Mouse (Mus musculus) fat pad, adult 2 months (tissue): ENCODE results near the gene Gm20388.

Experiments
- DNase-seq: peaks from one replicate; pipeline ENCODE4 v3.0.0-alpha.2; 2011; ENCODE audit warnings: low read depth, low spot score; ENCODE audit errors: extremely low read depth

Gm20388 gene

DNA sequence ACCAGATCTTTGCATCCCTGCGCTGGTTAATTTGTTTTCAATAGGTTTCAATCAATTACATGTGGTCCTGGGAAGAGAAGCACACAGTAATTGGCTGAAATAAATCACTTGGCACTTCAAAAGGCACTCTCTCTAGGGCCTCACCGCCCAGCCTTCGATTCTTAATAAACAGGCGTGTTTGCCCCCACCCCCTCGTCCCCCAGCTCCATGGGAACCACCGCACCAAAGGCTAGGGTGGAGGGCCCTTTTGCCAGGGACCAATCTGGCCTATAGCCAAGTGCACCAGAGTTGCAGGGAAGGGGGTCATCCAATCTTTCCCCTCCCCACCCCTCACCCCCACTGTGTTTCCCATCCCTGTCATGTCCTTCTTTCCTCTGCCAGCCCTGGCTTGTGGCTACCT is 537.5 kb downstream of the Gm20388 start:
- no peak for DNase-seq

DNA sequence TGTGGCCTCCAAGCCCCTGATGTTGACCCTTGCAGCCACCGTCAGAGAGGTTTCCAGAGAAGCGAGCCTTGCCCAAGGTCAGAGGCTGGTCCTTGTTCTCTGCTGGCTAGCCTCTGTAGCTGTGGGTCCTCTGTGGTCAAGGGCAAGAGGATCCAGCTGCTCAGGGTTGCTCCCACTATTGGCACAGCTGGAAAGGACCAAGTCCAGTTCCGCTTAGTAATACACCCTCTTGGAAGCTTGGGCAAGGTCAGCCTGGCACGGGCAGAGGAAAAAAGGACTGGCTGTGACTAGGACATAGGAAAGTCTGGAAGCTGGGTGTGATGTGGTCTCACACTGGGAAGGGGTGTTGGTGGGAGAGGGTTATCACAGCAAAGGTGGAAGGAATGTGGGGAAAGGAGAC is 538.5 kb downstream of the Gm20388 start:
- no peak for DNase-seq

DNA sequence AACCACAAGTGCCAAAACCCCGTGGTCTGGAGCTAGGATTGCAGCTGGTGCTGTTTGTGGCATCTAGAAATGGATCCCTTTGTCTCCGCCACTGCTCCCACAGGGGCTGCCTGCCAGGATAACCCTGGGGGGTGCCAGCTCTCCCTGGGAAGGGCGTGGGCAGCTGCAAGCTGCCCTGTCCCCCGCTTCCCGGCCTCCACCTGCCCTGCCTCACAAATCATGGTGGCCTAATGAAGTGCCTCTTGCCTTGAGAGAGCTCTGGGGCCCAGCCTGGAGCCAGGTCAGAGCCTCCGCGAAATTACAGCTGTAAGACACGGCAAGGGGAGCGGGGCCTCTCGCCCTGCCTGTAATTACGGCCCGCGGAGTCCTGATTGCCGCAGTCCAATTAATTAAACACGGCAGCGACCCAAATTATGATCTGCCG is 539.0 kb downstream of the Gm20388 start:
- DNase-seq, result no peak

DNA sequence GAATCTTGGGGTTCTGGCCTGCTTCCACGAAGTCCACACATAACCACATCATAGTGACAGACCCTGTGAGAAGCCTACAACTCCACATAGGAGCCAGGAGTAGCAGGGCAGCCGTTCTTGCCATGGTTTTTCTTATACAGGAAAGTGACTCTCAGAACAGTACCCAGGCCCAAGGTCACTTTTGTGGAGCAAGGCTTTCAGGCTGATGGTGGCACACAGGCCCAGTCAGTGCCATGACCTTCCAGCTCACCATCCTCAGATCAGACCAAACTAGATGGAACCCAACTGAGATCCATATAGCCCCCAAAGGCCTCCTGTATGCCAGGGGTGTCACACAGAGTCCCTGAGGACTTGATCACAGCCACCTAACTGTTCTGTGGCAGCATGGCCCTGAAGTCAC is 541.5 kb downstream of the Gm20388 start:
- no peak for DNase-seq

DNA sequence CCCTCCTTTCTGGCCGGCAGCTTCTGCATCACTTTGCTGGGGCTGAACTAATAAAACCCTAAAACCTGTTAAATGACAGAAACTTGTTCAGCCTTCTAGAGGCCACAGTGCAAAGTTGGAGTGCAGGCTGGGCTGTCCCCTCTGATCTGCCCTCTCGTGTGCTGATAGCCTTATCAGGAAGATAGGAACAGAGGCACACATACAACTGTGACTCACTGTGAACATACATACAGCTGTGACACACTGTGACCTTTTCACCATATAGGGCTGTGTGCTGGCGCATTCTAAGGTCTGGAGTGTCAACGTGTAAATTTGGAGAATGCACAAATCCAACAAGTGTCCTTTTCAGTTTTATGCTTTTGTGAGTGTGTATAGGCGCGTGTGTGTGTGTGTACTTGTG is 543.8 kb downstream of the Gm20388 start:
- no peak for DNase-seq

DNA sequence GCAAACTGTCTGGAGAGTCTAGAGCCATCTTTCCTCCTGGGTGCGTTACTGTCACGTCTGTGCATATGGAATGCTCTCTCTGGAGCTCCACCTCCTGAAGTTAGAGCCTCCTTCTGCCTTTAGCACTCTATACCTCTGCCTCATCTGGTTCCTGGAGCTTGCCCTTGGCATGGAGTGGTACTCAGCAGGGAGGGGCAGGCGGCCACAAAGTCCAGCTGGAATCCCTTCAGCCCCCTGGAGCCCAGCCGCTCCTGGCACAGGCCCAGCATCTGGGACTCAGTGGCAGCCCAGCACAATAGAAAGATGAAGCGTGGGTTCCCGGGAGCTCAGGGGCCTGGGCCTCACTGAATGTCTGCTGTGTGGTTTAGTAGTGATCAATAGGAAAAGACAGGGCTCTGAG is 549.7 kb downstream of the Gm20388 start:
- DNase-seq, result no peak

DNA sequence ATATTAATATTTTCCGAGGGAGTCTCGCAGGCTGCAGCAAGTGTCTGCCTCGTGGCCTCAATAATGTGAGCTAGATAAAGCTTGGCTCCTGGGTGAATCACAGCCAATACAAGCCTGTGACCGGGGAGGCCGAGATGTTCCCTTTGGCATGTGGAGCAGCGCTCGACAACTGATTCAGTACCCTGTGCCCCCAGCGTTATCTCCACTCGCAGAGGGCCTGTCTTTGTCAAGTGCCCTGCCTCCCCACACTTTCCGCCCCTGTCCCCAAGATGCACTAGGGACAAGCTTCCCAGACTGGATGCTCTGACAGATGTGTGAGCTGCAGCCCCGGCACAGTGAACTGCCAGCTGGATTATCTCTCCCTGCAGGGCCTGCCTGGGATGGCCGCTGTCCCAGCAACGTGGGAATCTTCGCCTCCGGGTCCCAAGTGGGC is 551.5 kb downstream of the Gm20388 start:
- DNase-seq, result no peak

DNA sequence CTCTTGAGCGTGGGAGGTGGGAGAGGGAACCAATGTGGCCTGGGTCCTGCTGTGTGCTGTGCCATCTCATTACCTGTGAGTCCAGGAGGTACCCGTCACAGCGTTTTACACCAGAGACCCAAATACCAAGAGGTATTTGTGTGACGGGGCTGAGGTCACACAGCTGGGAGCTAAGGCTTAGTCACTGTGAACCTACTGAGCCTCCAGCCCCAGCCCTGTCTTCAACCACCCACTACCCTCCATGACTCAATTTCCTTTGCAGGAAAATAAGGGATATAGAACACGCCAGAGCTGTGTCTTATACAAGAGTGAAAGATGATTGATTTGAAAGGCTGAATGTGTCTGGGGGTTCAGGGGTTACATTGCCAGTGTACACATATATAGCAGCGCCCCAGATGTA is 552.0 kb downstream of the Gm20388 start:
- DNase-seq, result no peak

DNA sequence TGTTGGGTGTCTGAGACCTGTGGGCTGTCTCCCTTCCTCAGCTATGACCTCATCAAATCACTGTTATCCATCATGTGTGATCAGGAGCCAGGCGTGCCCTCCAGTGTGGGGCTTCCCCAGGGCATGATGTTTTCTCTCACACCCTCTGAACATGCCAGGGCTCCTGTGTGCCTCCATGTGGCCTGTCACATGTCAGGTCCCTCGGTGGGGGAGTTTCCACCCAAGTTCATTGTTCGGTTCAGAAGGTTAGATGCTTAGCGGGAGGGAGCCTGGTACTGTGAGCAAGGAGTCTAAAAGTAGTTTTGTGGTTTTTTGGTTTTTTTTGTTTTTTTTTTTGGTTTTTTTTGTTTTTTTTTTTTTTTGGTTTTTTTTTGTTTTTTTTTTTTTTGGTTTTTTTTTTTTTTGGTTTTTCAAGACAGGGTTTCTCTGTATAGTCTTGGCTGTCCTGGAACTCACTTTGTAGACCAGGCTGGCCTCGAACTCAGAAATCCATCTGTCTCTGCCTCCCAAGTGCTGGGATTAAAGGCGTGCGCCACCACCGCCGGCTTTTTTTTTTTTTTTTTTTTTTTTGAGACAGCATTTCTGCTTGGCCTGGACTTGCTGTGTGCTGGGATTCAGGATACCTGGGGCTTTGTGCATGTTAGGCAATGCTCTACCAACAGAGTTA is 553.4 kb downstream of the Gm20388 start:
- DNase-seq, result no peak

DNA sequence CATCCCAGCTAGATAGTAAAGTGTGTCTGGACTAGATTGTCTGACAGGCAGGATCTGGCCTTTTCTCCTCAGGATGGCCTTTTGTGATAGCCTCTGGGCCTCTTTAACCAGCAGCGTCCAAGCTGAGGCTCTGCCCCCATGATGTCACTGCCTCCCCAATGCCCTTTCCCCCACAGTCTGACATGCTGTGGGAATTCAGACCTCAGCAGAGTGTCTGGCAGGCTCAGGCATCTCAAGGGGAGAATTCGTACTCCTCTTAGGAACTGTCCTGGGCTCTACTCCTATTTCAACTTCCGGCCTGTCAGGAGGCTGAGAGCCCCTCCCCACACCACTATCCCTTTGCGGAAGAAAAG is 553.9 kb downstream of the Gm20388 start:
- DNase-seq, result no peak

DNA sequence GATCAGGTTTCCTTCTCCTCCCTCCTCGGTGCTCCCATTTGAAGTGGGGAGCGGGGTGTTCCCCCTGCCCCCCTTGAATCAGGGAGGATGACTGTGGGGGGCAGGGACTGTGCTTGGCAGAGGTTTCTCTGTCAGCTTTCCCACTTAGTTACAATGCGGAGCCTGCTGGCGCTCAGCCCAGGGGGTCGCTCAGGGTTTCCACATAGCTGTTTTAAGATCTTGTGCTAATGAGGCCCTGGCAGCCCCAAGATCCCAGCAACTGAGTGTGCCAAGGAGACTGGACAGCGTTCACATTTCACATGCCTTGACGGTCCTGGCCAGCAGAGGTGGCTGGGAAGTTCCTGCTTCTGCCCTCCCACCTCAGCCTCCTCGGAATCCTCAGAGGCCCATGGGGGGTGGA is 555.1 kb downstream of the Gm20388 start:
- DNase-seq, result no peak

DNA sequence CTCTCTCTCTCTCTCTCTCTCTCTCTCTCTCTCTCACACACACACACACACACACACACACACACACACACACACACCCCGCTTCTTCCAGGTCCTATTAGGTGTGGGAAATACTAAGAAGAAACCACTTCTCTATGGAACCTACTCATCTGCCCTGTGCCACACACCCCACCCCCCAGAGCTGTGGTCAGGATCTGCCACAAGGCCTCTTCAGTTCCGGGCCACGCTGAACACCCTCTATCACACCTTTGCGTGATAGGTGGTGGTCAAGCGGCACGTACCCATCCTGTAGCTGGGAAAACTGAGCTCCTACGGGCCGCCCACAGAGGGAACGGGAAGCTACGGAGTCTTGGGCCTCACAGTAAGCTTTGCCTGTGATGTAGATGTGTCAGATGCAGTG is 555.6 kb downstream of the Gm20388 start:
- DNase-seq, result no peak

DNA sequence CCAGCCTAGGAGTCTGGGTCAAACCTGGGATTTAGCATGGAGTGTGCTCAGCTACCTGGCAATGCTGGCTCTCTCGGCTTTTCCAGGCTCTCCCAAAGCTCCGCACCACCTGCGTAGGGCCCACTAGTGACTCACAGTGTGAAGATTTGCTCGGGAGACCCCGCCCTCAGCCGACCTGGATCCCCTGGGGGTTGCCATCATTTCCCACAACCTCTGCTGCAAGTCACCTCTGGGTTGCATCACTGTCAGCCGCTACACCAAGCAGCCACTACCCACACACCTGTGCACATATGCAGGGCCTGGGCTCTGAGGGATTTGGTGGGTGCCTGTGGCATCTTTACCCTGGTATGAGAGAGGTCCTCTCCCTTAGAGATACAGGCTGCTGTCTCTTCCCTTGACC is 557.0 kb downstream of the Gm20388 start:
- no peak for DNase-seq

DNA sequence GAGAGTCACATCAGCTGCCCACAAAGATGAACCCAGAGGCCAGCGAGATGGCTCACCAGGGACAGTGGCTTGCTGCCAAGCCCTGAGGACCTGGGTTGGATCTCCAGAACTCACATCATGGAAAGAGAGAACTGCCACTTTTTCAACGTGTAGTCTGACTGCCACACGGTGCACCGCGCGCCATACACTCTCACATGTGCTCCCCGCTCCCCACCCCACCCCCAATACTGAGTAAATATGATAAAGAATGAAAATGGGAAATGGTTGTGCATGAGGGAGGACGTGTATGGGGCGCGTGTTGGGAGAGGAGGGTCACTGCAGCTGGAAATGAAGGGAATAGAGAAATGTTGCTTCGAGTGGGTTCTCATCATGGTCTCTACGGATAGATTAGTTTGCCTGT is 559.5 kb downstream of the Gm20388 start:
- DNase-seq, result no peak

DNA sequence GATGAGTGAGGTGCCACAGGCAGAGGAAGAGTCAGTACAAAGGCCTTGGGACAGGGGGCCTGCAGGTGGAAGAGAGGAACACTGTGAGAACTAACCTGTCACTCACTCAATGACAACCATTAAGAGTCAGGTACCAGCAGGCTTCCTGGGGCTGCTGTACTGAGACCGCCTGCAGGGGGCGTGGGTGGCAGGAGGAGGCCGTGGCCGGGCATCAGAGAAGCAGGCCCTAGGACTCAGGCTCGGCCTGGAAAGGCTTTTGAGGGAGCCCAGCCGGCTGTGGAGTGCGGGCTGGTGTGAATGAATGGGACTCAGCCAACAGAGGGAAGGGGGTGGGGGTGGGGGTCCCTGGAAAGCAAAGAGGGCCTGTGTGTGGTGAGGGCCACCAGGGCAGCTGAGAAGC is 560.5 kb downstream of the Gm20388 start:
- DNase-seq, result no peak

DNA sequence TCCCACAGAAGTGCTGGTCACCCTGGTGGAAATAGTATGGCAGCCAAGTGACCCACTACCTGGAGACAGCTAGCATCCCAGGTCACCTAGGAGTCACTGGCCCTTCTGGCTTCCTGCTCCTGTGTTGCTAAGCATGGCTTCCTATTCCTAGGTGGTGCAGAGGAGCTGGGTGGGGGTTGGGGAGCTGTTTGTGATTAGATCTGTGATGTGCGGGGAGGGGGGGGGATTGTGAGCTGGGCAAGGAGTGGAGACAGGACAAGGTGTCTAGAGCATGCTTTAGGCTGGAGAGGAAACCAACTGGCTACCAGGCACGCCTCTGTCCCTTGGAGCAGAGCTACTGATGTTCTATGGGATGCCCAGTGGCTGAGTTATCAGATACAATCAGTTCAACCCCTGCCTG is 561.1 kb downstream of the Gm20388 start:
- DNase-seq, result no peak

DNA sequence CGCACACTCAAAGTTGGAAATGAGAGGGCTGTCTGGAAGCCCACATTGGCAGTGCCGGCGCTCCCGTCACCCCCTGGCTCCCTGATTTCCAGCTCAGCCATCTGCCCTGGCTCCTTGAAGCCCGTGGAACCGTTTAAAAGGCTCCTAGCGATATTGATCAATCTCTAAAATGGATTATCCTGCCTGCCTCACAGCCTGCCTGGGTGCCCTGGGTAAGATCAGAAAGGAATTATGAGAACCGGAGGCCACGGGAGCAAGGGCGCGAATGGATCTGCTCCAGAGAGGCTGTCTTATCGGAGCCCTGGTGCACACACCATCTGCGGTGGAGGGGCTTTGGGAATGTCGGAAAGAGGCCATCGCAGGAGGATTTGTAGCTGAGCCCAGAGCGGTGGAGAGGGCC is 561.6 kb downstream of the Gm20388 start:
- no peak for DNase-seq

DNA sequence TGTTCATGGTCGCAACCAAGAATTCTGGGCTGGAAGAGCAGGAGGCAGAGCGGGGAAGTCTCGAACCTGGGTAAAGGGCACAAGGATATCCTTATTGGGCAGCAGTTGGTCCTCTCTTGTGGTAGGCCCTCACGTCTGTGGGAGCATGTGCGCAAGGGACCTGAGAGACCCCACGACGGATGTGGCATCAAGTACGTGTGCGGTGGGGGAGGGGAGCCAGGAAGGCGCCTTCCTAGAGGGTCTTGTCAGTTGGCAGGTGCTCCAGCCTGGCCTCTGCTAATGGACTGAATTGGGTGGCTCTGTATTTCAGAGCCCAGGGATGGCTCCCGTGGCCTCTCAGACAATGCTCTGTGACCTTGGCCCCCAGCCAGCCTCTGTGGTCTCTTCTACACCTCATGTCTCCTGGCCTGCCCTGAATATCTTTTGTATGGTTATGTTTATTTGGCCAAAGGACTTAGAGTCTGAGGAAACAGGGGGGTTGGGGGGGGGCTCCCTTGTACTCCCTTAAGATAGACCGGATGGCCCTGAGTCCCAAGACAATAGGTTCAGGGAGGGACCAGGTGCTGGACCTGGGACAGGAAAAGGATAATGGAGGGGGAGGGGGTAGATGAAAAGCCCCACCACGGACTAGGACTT is 563.2 kb downstream of the Gm20388 start:
- DNase-seq, result no peak

DNA sequence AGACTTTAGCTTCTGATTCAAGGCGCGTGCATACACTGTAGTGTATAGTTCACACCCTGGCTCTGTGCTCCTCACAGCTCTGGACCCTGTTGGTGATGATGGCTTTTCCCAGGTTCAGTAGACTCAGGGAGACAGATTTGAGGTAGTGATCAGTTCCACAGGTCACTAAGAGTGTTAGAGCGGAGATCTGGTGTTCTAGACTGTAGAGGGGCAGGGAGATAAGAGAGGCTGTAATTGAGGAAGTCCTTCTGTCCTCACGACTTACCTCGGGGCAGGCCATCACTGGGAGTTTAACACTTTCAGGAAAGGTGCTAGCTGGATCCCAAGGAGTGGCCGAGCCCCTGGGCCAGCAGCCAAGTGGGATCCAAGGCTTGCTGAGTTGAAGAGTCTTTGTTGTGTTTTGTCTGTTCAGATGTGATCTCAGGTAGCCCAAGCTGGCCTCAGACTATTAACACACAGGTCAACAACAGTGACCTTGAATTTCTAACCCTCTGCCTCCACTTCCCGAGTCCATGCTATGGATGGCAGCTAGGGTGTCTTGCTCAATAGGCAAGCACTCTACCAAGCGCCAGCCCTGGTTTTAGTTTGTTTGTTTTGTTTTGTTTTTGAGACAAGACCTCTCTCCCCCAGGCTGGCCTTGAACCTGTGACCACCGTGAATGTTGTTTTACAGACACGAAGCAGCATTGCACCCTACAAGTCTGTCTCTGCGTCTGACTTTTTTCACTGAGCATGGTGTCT is 564.0 kb downstream of the Gm20388 start:
- DNase-seq, result no peak

DNA sequence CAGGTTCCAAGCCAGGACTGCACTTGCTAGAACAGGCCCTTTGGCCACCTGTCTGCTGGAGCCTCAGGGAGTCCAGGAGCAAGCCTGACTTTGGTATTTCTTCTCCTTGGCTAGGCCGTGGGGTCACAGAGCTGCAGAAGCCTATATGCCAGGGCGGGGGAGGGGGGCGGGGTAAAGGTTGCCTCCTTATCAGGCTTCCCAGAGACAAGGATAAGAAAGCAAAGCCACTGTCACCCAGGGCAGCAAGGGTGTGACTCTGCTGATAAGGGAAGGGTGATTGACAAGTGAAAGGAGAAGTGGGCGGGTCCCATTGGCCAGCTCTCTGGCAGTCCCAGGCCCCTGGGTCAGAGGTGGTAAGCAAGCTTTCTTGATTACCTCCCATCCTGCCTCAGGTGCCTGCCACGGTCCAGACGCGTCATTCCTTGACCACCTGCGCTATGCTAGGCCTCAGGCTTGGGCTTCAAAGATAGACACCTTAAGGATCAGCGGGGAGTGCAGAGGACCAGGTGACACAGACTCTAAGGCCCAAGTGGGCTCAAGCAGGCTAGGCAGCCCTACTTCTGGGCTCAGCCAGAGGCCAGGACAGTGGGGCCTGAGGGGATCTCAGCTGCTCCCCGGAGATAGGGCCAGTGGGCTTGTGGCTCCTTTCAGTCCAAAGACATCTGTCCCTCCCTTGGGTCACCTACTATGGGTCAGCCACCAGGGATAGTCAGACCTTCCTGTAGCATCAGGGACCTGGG is 565.0 kb downstream of the Gm20388 start:
- DNase-seq, result no peak

DNA sequence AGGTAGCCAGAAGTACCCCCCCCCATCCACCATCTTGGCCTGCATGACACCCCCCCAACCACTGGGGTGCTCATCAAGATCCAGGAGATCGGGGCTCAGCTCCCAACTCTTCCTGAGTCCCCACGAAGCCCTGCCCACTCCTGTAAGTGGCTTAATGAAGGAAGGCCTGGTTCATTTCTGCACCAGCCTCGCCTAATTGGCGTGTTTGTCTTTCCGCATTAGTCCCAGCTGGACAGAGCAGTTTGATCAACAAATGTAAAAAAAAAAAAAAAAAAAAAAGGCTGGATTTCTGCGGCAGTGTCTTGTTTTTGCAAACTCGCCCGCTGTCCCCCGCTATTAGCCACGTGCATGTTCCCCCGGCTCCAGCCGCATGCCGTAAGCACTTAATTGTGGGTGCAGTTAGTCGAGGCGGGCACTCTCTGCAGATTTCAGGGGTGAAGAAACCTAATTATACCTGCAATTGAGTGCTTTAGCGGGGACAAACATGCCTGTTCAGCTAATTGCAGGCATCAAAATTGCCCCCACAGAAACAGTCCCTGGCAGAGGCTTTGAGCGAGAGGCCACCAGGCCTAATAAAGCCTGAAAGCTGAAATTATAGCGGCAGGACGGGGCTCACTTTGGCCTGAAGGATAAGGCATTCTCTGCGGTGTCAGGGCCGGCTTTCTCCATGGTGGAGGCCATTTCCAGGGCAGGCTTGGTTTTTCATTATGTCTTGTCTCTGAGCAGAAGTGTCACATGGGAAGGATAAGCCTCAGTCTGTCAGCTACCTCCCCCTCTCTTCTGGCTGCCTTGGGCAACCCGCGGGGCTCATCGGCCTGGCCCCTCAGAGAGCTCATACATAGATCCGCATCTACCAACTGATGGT is 566.3 kb downstream of the Gm20388 start:
- DNase-seq, result no peak
